Mouse (Mus musculus) CH12.LX (cell line): ENCODE results near the gene Smc4. TPM values are rescaled to one million over a fixed set of nuclear protein-coding genes. Genes with fewer than 3 reads are reported as not detected.
A peak's percentile ranks its signal among the peaks of the same experiment; 100 is the strongest.

Experiments used
- DNase-seq: peaks from one replicate; pipeline ENCODE4 v3.0.0-alpha.2; 2013; ENCODE audit errors: extremely low read depth
- H3K27ac ChIP-seq: 2 replicates; pipeline ENCODE4 v1.5.1; 2012; ENCODE audit warnings: low read depth, mild to moderate bottlenecking, control low read depth, moderate library complexity; ENCODE audit not compliant: insufficient read depth
- H3K27me3 ChIP-seq: replicated peaks from 2 replicates; pipeline ENCODE3; 2012; ENCODE audit warnings: inconsistent platforms
- H3K36me3 ChIP-seq, 2 experiments: replicated peaks in 1 of 2; 2 replicates each; pipeline versions ENCODE3 to v1.6.1; 2012; ENCODE audit warnings: inconsistent platforms in 1 of 2, low read length in 1 of 2, mild to moderate bottlenecking in 1 of 2, mixed read lengths in 1 of 2, moderate library complexity in 1 of 2; ENCODE audit not compliant: control insufficient read depth in 1 of 2, insufficient read depth in 1 of 2
- H3K4me1 ChIP-seq, 2 experiments: 2 replicates each; pipeline ENCODE4 v1.6.1; 2012; ENCODE audit warnings: inconsistent platforms in 1 of 2, moderate library complexity in 1 of 2; ENCODE audit not compliant: insufficient read depth in 2 of 2, control insufficient read depth in 1 of 2
- H3K4me2 ChIP-seq: 2 replicates; pipeline ENCODE4 v1.6.1; 2012; ENCODE audit warnings: low read depth, mild to moderate bottlenecking, control low read depth; ENCODE audit not compliant: poor library complexity, insufficient read depth, severe bottlenecking
- H3K4me3 ChIP-seq, 3 experiments: fragments of 150-350 bp in 1 of 3; sonication (generic) in 1 of 3; replicated peaks in 1 of 3; 2 replicates each; pipeline versions ENCODE3 to v1.5.1; 2011 to 2012; ENCODE audit warnings: low read depth in 2 of 3, low read length in 2 of 3, mild to moderate bottlenecking in 2 of 3, moderate library complexity in 2 of 3, control low read depth in 1 of 3, improper control_type of control experiment in 1 of 3, inconsistent platforms in 1 of 3, mixed read lengths in 1 of 3; ENCODE audit not compliant: poor library complexity in 1 of 3
- H3K79me2 ChIP-seq: replicated peaks from 2 replicates; pipeline ENCODE4 v1.6.1; 2012; ENCODE audit warnings: mild to moderate bottlenecking, moderate library complexity; ENCODE audit not compliant: control insufficient read depth, poor library complexity, insufficient read depth, severe bottlenecking; ENCODE audit errors: extremely low read depth
- H3K9ac ChIP-seq: 2 replicates; pipeline ENCODE4 v1.6.1; 2012; ENCODE audit warnings: low read depth, mild to moderate bottlenecking, control low read depth, moderate library complexity; ENCODE audit not compliant: insufficient read depth
- H3K9me3 ChIP-seq: replicated peaks from 2 replicates; pipeline ENCODE3; 2012; ENCODE audit warnings: low read length, inconsistent platforms, mixed read lengths
- BHLHE40 ChIP-seq: IDR thresholded peaks from 2 replicates; pipeline ENCODE4 v1.6.1; 2011; ENCODE audit warnings: mild to moderate bottlenecking, low read depth, low read length, improper control_type of control experiment
- CHD1 ChIP-seq: IDR thresholded peaks from 2 replicates; pipeline ENCODE4 v1.6.1; 2012; ENCODE audit warnings: low read depth, low read length, improper control_type of control experiment, inconsistent platforms
- CHD2 ChIP-seq: IDR thresholded peaks from 2 replicates; pipeline ENCODE4 v1.6.1; 2011; ENCODE audit warnings: low read length, improper control_type of control experiment
- CTCF ChIP-seq, 2 experiments: IDR thresholded peaks in 1 of 2; conservative IDR thresholded peaks in 1 of 2; 2 replicates each; pipeline ENCODE4 v1.5.1; 2011 to 2012; ENCODE audit warnings: low read depth in 2 of 2, low read length in 2 of 2, improper control_type of control experiment in 1 of 2, inconsistent platforms in 1 of 2, mild to moderate bottlenecking in 1 of 2, moderate library complexity in 1 of 2
- E2F4 ChIP-seq: IDR thresholded peaks from 2 replicates; pipeline ENCODE4 v1.6.1; 2011; ENCODE audit warnings: low read depth, low read length, improper control_type of control experiment; ENCODE audit not compliant: insufficient replicate concordance
- ELF1 ChIP-seq: IDR thresholded peaks from 2 replicates; pipeline ENCODE4 v1.6.1; 2014; ENCODE audit warnings: low read depth, mild to moderate bottlenecking, inconsistent platforms, low read length, improper control_type of control experiment
- KAT2A ChIP-seq: IDR thresholded peaks from 2 replicates; pipeline ENCODE4 v1.6.1; 2012; ENCODE audit warnings: low read length, improper control_type of control experiment, inconsistent platforms; ENCODE audit not compliant: insufficient replicate concordance
- MAFK ChIP-seq: IDR thresholded peaks from 2 replicates; pipeline ENCODE4 v1.6.1; 2011; ENCODE audit warnings: low read length, improper control_type of control experiment; ENCODE audit not compliant: insufficient replicate concordance
- MAX ChIP-seq: IDR thresholded peaks from 2 replicates; pipeline ENCODE4 v1.6.1; 2011; ENCODE audit warnings: low read length, improper control_type of control experiment
- MAZ ChIP-seq: IDR thresholded peaks from 2 replicates; pipeline ENCODE4 v1.6.1; 2012; ENCODE audit warnings: low read depth, mild to moderate bottlenecking, inconsistent platforms, low read length, improper control_type of control experiment, moderate library complexity
- MEF2A ChIP-seq: IDR thresholded peaks from 2 replicates; pipeline ENCODE4 v1.6.1; 2014; ENCODE audit warnings: low read depth, mild to moderate bottlenecking, inconsistent platforms, low read length, improper control_type of control experiment, borderline replicate concordance
- MXI1 ChIP-seq: IDR thresholded peaks from 2 replicates; pipeline ENCODE4 v1.6.1; 2011; ENCODE audit warnings: mild to moderate bottlenecking, low read depth, low read length, improper control_type of control experiment
- MYC ChIP-seq: IDR thresholded peaks from 2 replicates; pipeline ENCODE4 v1.6.1; 2011; ENCODE audit warnings: low read depth, mild to moderate bottlenecking, improper control_type of control experiment, low read length
- PAX5 ChIP-seq: IDR thresholded peaks from 2 replicates; pipeline ENCODE4 v1.6.1; 2012; ENCODE audit warnings: low read length, inconsistent platforms, mixed read lengths
- POLR2AphosphoS2 ChIP-seq: IDR thresholded peaks from 2 replicates; pipeline ENCODE4 v1.6.1; 2011; ENCODE audit warnings: low read depth, low read length, improper control_type of control experiment
- RAD21 ChIP-seq: IDR thresholded peaks from 2 replicates; pipeline ENCODE4 v1.6.1; 2011; ENCODE audit warnings: low read depth, mild to moderate bottlenecking, low read length, improper control_type of control experiment, moderate library complexity
- SIN3A ChIP-seq: IDR thresholded peaks from 2 replicates; pipeline ENCODE4 v1.6.1; 2012; ENCODE audit warnings: low read length, improper control_type of control experiment, inconsistent platforms
- SMC3 ChIP-seq: IDR thresholded peaks from 2 replicates; pipeline ENCODE4 v1.6.1; 2011; ENCODE audit warnings: low read depth, low read length, improper control_type of control experiment
- TCF12 ChIP-seq: IDR thresholded peaks from 2 replicates; pipeline ENCODE4 v1.6.1; 2014; ENCODE audit warnings: low read depth, mild to moderate bottlenecking, inconsistent platforms, low read length, improper control_type of control experiment
- USF2 ChIP-seq: conservative IDR thresholded peaks from 2 replicates; pipeline ENCODE4 v1.6.1; 2011; ENCODE audit warnings: low read depth, low read length, improper control_type of control experiment
- ZMIZ1 ChIP-seq: IDR thresholded peaks from 2 replicates; pipeline ENCODE4 v1.6.1; 2012; ENCODE audit warnings: low read depth, mild to moderate bottlenecking, inconsistent platforms, low read length, improper control_type of control experiment
- dilution Hi-C: fragments of 300-500 bp; cut with MboI; formaldehyde crosslinking; loops from 2 replicates; pipeline ENCODE4 v1.14.3; 2020; ENCODE audit warnings: low sequenced_read_pairs; ENCODE audit not compliant: extremely low pct_unique_long_range_greater_than_20kb, extremely low pct_ligation_motif_present
- in situ Hi-C: fragments of 300-500 bp; cut with MboI; formaldehyde crosslinking; loops from 3 replicates; pipeline ENCODE4 v1.14.3; 2019; ENCODE audit warnings: low sequenced_read_pairs, low pct_ligation_motif_present, low pct_unique_long_range_greater_than_20kb, mixed read lengths
- polyA plus RNA-seq: library from polyadenylated mRNA; unstranded; fragments of >175 nt; gene quantifications from 2 replicates; pipeline ENCODE4 v1.2.1, GENCODE M21; 2012; ENCODE audit warnings: low read depth; ENCODE audit not compliant: insufficient read length
- total RNA-seq, 2 experiments: library from RNA; depleted of rRNA; stranded (reverse); fragments of 300-350 nt in 1 of 2; fragments of >200 nt in 1 of 2; gene quantifications; 2 replicates each; pipeline ENCODE4 v1.2.3; 2012 to 2014

Smc4 gene
- total and polyA plus RNA-seq, 3 experiments = 57.2 to 140 (median 116) TPM

DNA sequence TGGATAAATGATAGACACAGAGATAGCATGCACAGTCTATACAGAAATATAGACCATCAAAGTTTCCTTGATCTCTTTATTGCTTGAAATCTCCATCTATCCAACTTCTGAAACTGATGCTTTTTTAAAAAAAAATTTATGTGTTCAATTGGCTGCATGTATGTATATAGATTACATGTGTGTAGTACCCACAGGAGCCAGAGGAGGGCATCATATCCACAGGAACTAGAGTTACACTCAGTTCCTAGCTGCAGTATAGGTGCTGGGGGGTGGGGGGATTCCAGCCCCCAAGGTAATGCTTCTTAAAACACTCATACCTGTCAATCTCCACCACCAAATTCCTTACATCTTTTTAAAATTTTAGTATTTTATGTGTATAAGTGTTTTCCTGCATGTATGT, 39.9 kb upstream of the Smc4 start:
- Histone ChIP-seq H3K27ac (no peak overlapping the region), H3K27me3 (no peaks in the 10 kb centered on the region), H3K9ac (no peak overlapping the region), H3K4me1 (peaks cover 0 to 5% of the 10 kb centered on the region in 2 experiments; a peak in 2 of 4 replicates), H3K9me3 (peaks cover 7% of the 10 kb centered on the region), H3K4me2 (no peak overlapping the region), H3K36me3 (peaks cover 32 to 51% of the 10 kb centered on the region in 2 experiments), H3K4me3 (no peak overlapping the region), H3K79me2 (no peaks in the 10 kb centered on the region)
- in situ Hi-C loops (no loop called here), dilution Hi-C loops (no loop called here)
- TF ChIP-seq CTCF (conservative IDR thresholded peaks at IDR 0.05 in 1 of 2, IDR thresholded peaks at IDR 0.05 in 1 of 2; ENCODE audit: low read depth in 2 of 2, low read length in 2 of 2) (peak in 1 of 2 experiments; percentile 63; a peak in 2 of 4 replicates), SMC3 (peak; percentile 34), MAFK (no peak), RAD21 (peak; percentile 61), CHD2 (no peak), USF2 (no peak)
- DNase-seq = peak; percentile 38

DNA sequence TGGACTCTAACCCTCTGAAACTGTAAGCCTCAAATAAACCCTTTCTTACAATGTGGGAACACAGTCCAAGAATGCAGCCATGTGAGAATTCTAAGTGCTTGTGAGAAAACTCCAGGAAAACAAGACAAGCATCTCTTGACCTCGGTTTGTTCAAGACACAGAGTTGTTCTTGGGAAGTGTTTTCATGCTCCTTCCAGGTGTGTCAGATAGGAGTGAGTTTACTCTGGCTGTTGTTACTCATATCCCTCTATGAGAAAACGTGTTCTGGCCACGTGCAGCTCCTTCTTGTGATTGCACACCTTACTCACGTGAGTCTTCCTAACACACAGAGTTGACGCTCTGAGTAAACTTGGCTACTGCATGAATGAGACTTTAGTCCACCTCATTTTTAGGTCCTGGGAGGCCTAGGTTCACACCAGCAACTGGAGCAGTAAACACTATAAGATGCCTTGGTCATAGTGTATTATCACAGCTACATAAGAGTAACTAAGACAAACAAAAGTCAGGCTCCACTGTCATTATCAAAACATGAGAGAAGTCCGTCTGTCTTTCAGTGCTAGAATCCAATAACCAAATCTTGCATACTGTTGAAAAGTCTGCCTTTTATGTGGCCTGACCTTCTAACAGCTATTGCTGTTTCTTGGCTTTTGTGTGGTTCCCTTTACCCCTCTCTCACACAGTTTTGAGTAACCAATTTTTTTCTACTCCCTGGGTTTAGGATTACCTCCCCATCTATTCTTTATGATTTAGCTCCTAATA, 37.8 kb upstream of the Smc4 start:
- in situ Hi-C loops = no loop called here
- H3K27me3 ChIP-seq = no peaks in the 10 kb centered on the region
- no peak overlapping the region for H3K4me3 ChIP-seq
- dilution Hi-C loops = no loop called here
- no peak overlapping the region for H3K4me2 ChIP-seq
- no peak for TF ChIP-seq MXI1
- TF ChIP-seq MYC = no peak
- no peak for TF ChIP-seq ELF1
- no peak for TF ChIP-seq ZMIZ1
- TF ChIP-seq SIN3A = no peak
- TF ChIP-seq MEF2A = no peak
- no peak for TF ChIP-seq POLR2AphosphoS2
- TF ChIP-seq E2F4 = no peak
- no peak for TF ChIP-seq SMC3
- TF ChIP-seq USF2 = no peak
- TF ChIP-seq MAFK = no peak
- no peak for TF ChIP-seq KAT2A
- TF ChIP-seq BHLHE40 = no peak
- TF ChIP-seq TCF12 = no peak
- TF ChIP-seq PAX5 = no peak
- no peak for TF ChIP-seq MAX
- no peak for TF ChIP-seq CHD2
- TF ChIP-seq MAZ = no peak
- TF ChIP-seq CHD1 = no peak
- no peak overlapping the region for H3K27ac ChIP-seq
- peaks cover 7% of the 10 kb centered on the region for H3K9me3 ChIP-seq
- H3K79me2 ChIP-seq = no peaks in the 10 kb centered on the region
- no peaks in the 10 kb centered on the region for H3K4me1 ChIP-seq
- H3K9ac ChIP-seq = no peak overlapping the region
- DNase-seq = no peak
- H3K36me3 ChIP-seq = peaks cover 27 to 39% of the 10 kb centered on the region in 2 experiments
